Mouse (Mus musculus) lung, adult 2 months (tissue): Measurements from ENCODE around the gene Hspa5.

Experiments
- CTCF ChIP-seq: fragments of 200-500 bp; IDR thresholded peaks from 2 replicates; pipeline ENCODE4 v1.5.1; 2011; ENCODE audit warnings: mild to moderate bottlenecking, low read length, control low read depth; ENCODE audit not compliant: insufficient read depth
- POLR2A ChIP-seq: fragments of 200-500 bp; IDR thresholded peaks from 2 replicates; pipeline ENCODE4 v1.6.1; 2011; ENCODE audit warnings: low read depth, mild to moderate bottlenecking, control low read depth, low read length, borderline replicate concordance; ENCODE audit errors: extremely low read depth

- peak; percentile 73 for TF ChIP-seq POLR2A
- no peak for TF ChIP-seq CTCF
These were observed 17.8 kb upstream of the Hspa5 start for GRCm38 (mm10) chr2:34753811-34754550.
